Mouse (Mus musculus) thymus, postnatal 36 days (tissue): Measurements from ENCODE around the gene Kif22.

ENCODE experiments used
- DNase-seq, 2 experiments: peaks; one replicate each; pipeline ENCODE4 v3.0.0; 2022; ENCODE audit warnings: mixed read lengths in 2 of 2

Kif22 gene

DNA sequence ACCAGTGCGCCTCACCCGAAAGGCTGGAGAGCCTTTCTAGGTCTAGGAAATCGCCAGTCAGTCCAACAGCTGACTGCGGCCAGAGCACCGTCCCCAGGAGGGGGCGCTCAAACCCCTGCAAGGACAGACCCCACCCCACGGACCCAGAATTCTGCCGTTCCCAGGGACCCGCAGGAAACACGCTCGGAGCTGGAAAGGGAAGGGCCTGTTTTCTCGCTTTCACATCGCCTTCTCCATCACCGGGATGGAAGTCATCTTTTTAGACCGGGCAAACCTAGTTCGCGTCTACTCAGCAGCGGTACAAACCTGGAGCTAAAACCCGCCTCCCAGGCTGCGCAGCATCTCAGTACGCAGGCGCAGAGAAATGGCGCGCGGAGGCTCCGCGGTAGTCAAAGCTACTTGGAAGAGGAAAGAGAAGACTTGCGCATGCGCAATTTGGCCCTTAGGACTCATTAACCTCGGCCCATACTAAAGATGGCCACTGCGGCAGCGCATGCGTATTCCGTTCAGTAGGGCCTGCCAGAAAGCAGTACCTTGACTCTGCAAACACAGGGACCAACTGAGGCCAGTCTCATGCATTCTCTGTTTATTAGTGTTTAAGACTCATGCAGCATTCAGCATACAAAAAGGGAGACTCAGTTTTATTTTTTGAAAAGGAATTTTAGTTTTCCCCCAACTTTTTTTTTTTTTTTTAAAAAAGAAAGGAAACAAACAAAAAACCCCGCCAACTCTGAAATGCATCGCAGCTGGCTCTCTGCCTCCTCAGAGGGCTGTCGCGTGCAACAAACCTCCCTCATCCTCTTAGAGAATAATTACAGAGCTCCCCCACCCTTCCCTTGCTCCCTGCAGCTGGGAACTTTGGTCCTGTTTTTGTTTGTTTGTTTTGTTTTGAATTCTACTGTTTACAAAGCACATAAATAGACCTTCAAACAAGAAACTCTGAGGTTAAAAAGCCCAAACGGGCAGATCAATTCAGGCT lies 25.0 kb downstream of the Kif22 start, which contains the start of gene Pagr1a:
Gene Pagr1a (minus strand): TSS at position 382 of the 979 bp plus-strand sequence.
- peak; percentile 95 to 97 for DNase-seq

- no peak for DNase-seq
Measured at GRCm38 (mm10) chr7:127016486-127016938, 25.8 kb downstream of the Kif22 start.

- no peak for DNase-seq
Measured at GRCm38 (mm10) chr7:127016481-127016485, 26.0 kb downstream of the Kif22 start, which contains the start of gene Pagr1b. TSS of gene Pagr1b (minus strand) at chr7:127016484.

DNA sequence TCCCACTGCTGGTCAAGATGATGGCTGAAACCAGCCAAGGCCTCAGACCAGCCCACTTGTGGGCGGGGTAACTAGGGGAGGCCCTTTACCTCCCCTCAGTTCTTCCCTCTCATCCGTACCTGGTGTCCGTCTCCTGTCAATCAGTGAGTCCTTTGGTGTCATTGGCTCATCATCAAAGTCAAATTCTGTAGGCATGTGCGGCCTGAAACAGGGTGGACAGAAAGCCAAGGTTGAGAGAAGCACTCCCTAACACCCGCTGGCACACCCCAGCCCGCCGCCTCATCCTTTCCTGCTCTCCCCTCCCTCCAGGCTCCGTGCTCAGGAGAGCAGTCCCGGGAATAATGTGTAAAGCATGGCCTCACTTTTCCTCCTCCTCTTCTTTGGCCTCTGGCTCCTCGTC lies 26.2 kb downstream of the Kif22 start:
- peak in 1 of 2 experiments; percentile 51 for DNase-seq

- DNase-seq, result no peak
Measured at GRCm38 (mm10) chr7:127014993-127015392, 27.3 kb downstream of the Kif22 start.

DNA sequence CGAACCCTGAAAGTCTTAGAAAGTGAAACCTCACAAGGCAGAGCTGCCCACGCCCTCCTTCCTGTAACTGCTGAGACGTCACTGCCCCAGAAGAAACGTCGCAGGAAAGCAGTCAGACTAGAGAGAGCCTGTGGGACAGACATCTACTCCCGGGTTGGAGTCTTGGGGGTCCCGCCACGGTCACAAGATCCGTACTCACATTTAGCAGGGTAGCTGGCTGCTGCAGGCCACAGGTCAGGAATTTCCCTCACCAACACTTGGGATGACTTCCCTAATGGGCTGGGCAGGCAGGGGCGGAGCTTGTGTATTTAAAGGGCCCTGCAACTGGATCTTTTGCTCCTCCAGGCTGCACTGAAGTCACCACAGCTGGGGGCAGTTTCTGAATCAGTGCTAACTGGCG lies 28.0 kb downstream of the Kif22 start, which contains the start of gene Mvp:
Gene Mvp (minus strand): TSS at position 302 of the 400 bp plus-strand sequence.
- DNase-seq, result peak; percentile 64 to 65

DNA sequence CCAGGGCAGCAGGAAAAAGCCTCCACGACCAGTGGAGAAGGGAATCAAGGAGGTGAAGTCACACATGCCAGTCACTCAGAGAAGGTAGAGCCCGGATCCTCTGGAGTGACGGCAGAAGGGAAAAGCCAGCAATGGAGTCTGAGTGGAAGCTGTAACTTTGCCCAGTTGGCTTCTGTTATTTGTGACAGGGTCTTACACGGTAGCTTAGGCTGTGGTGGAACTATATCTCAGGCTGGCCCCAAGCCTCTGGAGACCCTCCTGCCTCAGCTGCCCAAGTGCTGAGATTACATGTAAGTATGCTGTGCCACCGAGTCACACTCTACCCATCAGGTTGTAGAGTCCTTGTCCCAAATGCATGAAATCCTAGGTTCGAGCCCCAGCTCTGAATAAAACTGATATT lies 28.9 kb downstream of the Kif22 start:
- no peak for DNase-seq

DNA sequence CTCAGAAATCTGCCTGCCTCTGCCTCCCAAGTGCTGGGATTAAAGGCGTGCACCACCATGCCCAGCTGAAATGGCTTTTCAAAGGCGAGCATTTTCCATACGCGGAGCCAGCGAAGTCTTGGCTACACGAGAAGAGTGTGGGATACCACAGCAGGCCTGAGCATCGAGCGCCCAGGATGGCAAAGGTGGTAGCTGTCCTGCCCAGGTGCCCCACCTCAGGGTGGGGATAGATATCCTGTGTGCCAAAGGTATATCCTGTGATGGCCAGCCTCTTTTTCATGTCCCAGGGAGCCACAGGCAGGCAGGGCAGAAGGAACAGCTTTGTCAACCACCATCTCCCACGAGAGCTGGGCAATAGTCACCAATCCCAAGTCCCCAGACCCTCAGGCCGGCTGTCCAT lies 29.4 kb downstream of the Kif22 start:
- no peak for DNase-seq

DNA sequence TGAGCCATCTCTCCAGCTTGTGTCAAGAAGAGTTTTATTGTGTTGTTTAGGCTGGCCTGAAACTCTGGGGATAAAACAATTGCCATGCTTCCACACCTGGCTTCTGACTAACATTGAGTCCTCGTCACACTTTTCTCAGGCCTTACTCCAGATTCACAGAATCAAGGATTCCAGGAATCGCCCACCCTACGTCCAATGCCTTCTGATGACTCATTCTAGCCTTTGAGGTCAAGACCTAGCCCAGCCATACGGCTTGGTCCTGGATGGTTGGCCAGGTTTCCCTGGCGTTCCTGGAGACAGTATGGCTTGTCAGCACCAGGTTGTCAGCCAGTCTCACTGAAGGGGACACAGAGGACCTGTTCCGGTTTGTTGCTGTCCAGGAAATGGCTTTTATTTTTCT lies 29.9 kb downstream of the Kif22 start:
- DNase-seq, result no peak

DNA sequence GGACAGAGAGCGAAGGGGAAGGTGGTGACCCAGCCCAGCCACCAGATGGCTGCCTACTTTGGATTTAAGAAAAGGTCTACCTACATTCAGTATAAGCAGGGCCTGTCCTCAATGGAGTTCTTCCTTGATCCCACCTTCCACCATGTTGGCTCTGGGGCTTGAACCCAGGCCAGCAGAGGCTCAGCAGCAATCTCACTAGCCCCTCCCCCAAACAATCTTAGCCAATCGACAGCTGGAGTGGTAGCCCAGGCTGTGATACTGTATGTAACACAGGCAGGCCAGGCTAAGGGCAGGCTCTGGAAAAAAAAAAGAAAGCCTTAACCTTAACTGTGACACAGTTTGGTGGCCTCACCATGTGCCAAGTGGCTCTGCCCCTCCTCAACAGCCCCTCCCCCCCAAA lies 30.6 kb downstream of the Kif22 start:
- no peak for DNase-seq

- no peak for DNase-seq
Measured at GRCm38 (mm10) chr7:127011051-127011450, 31.2 kb downstream of the Kif22 start.

DNA sequence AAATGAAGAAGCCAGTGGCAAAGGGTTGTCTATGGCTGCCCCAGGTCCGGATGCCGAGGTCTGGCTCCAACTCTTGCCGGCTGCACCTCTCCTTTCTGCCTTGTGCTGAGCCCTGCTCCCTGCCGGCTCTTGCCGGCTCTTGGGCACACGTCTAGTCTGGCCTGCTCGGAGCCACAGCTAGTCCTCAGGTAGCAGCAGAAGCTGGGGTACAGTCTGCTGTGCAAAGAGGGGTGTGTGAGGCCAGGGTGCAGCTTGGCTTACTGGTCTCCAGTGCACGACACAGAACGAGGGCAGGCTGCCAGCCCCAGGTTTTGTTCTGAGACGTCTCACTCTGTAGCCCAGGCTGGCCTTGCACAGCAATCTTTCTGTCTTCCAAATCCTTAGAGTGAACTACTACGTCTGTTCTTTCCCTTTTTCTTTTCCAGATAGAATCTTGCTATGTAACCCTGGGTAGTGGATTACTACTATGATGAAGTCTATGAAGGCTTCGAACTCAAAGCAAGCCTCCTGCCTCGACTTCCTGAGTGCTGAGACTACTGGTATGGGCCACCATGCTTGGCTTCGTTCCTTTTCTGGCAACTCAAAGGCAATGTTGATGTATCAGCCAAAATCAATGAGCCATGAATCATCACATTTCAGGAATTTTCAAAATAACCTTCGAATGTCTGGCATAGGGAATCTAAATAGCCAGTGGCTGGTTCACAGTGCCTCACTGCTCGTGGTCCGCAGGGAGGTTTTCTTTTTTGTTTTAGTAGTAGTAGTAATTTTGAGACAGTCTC lies 32.8 kb downstream of the Kif22 start:
- DNase-seq, result no peak

DNA sequence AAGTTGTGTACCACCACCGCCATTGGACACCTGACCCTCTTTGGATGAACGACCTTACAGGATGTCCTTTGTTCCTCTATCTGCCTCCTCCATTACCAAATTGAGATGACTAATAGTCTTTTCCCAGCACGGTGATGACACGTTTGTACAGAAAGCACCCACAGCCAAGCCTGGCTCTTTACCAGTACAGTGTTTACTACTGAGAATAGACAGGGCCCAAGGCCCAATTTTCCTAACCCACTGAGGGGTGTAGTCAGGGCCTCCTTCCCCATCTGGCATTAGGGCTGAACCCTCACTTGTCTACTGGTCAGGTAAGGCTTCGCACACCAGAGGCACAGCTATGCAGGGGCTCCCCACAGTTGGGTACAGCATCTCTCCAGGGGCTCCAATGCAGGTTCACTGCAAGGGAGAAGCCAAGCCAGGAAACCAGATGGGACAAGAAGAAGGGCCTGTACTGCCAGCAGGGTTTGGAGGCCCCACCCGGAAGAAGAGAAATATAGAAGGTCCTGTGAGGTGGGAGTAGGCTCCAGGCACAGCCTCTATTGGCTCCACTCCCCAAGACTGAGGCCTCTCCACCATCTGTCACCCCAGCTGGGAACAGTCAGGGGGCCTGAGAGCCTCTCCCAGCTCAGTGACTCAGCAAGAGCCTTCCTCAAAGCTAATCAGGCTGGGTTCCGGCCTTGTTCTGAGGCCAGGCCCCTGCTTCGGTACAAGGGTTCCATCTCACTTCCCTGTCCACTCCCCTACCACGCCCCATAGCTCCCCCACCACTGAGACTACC lies 33.8 kb downstream of the Kif22 start:
- no peak for DNase-seq

DNA sequence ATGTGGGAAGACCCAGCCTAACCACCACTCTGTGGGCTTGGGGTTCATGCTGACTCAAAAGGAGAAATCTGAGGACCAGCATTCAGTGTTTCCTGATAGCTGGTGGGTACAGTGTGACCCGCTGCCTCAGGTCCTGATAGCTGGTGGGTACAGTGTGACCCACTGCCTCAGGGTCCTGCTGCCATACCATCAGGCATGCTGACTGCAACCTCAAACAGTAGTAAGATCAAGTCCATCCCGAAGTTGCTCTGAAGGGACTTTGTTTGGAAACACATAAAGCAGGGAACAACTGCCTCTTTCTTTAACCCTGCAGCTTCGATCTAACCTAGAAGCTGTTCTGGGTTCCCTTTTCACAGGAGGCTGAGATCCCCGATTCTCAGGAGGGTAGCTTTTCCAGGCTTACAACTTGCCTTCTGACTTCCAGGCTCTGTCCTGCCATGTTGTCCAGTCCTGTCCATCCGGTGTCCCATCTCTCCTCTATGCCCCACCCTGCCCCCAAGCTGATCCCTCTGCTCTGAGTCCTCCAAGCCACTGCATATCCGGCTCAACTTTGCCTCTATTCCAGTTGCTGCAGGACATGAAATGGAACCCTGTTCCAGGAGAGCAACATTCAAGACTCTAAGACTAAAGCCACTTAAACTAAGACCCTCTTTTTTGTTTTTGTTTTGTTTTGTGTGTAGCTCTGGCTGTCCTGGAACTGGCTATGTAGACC lies 34.8 kb downstream of the Kif22 start:
- DNase-seq, result no peak

- DNase-seq, result no peak
Measured at GRCm38 (mm10) chr7:127004122-127004875, 38.0 kb downstream of the Kif22 start.

DNA sequence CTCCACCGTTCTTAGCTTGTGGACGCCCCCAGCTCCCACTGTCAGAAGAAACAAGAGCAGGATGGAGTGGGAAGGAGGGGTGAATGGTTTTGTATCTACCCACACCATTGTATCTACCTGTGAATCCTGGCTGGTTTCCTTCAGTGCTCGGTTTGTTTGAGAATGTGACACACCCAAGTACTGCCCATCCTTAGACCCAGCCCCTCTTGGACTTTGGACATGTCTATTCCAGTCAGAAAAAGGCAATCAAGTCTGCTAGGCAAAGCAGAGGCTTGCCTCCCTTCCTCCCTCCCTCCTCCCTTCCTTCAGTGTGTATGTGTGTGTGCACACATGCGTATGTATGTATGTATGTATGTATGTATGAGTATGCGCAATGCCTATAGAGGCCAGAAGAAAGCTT lies 38.7 kb downstream of the Kif22 start:
- DNase-seq, result no peak

- peak in 1 of 2 experiments; percentile 38 for DNase-seq
Measured at GRCm38 (mm10) chr7:126999568-126999967, 42.7 kb downstream of the Kif22 start.

DNA sequence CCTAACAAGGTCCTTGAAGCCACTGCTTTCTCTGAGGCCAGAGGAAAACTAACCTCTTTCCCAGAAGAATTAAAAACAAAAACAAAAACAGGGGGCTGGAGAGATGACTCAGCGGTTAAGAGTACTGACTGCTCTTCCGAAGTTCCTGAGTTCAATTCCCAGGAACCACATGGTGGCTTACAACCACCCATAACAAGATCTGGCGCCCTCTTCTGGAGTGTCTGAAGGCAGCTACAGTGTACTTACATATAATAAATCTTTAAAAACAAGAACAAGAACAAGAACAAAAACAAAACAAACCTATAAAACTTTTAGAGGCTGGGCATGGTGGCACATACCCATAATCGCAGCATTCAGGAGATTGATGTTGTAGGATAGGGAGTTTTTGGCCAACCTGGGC lies 45.8 kb downstream of the Kif22 start:
- no peak for DNase-seq

DNA sequence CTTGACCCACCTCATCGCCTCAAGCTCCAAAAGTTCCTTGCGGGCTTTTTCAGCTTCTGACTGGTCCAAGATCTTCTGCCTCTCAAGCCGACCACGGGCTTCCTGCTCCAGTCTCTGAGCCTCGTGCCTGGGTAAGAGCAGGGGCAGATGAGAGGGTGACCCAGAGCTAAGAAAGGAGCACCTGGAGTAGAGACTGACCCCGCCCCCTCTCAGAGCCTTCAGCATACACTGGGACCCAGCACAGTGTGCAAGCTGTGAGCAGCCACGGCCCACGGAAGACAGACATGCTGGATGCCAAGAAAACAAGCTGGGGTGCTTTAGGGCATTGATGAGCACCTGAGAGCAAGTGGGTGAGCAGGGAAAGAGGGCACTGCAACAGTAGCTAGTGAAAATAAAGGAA lies 53.5 kb downstream of the Kif22 start:
- peak in 1 of 2 experiments; percentile 53 for DNase-seq

DNA sequence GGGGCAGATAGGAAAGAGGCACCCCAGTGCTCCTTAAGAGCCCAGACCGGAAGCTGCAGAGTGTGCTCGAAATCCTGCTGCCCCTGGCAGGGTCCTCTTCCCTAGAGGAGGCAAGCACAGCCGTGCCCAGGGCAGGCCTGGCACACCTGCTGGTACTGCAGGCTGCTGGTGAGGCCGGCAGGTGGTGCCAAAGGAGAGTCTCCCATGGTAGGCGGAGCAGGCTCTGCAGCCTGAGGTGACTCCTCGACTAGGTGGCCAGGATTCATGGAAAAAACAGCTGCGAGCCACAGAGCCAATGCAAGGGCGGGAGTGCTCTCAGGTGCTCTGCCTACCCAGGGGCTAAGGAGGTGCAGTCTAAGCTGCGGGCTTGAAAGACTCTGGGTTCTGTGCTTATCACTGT lies 56.0 kb downstream of the Kif22 start:
- peak; percentile 59 for DNase-seq

DNA sequence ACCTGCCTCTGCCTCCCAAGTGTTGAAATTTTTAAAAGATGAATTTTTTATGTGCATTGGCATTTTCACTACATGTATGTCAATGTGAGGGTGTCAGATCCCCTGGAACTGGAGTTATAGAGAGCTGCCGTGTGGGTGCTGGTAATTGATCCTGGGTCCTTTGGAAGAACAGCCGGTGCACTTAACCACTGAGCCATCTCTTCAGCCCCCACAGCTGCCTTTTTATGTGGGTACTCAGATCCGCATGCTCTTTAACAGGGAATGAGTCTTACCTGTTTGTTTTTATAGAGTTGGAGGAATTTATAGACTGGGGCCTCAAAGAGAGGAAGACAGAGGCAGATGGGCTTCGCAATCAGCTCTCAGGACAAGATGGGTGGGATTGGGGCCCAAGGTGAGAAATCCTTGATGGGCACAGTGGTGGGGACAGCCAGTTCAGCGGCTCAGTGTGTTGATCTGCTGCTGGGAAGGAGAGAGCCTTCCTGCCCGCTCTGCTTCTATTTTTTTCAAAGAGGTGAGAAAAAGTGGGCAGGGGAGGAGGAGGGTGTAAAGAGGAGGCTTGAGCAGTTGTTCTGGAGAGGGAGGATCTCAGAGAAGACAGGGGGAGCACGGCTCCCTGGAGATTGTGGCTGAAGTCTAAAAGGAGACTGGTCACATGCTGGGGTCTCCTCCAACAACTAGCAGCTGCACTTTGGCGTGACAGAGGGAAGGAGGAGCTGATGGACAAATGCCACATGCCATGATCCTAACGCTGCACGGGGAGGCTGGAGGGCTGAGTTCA lies 57.4 kb downstream of the Kif22 start:
- no peak for DNase-seq
